Mouse (Mus musculus) MEL (cell line): ENCODE data around the gene Nrn1. TPM values are rescaled to one million over a fixed set of nuclear protein-coding genes. Genes with fewer than 3 reads are reported as not detected.

ENCODE experiments used
- DNase-seq: peaks from one replicate; pipeline ENCODE4 v3.0.0; 2011; ENCODE audit warnings: low read depth, low spot score
- H3K27ac ChIP-seq: 2 replicates; pipeline ENCODE4 v1.5.1; 2012; ENCODE audit warnings: low read depth, mild to moderate bottlenecking, control low read depth, low read length, moderate library complexity; ENCODE audit not compliant: control insufficient read depth
- H3K27me3 ChIP-seq, 2 experiments: fragments of 150-350 bp in 1 of 2; sonication (generic) in 1 of 2; 2 replicates each; pipeline ENCODE4 v1.6.1; 2012; ENCODE audit warnings: low read length in 2 of 2, mild to moderate bottlenecking in 2 of 2, improper control_type of control experiment in 1 of 2, moderate library complexity in 1 of 2; ENCODE audit not compliant: insufficient read depth in 2 of 2, control insufficient read depth in 1 of 2
- H3K36me3 ChIP-seq, 2 experiments: 2 replicates each; pipeline ENCODE4 v1.6.1; 2012 to 2014; ENCODE audit warnings: low read length in 2 of 2, improper control_type of control experiment in 1 of 2, inconsistent platforms in 1 of 2, mild to moderate bottlenecking in 1 of 2; ENCODE audit not compliant: insufficient read depth in 2 of 2, control insufficient read depth in 1 of 2
- H3K4me1 ChIP-seq, 2 experiments: fragments of 150-350 bp in 1 of 2; sonication (generic) in 1 of 2; 2 replicates each; pipeline ENCODE4 v1.6.1; 2012; ENCODE audit warnings: low read length in 2 of 2, improper control_type of control experiment in 1 of 2, mild to moderate bottlenecking in 1 of 2; ENCODE audit not compliant: insufficient read depth in 2 of 2, control insufficient read depth in 1 of 2
- H3K4me3 ChIP-seq, 2 experiments: fragments of 150-350 bp in 1 of 2; sonication (generic) in 1 of 2; 2 replicates each; pipeline ENCODE4 v1.5.1; 2012; ENCODE audit warnings: low read depth in 2 of 2, low read length in 2 of 2, mild to moderate bottlenecking in 2 of 2, moderate library complexity in 2 of 2, control low read depth in 1 of 2, improper control_type of control experiment in 1 of 2; ENCODE audit not compliant: control insufficient read depth in 1 of 2, insufficient read depth in 1 of 2
- H3K79me2 ChIP-seq: 2 replicates; pipeline ENCODE4 v1.6.1; 2012; ENCODE audit warnings: mild to moderate bottlenecking, low read length, moderate library complexity; ENCODE audit not compliant: control insufficient read depth, poor library complexity, insufficient read depth
- H3K9ac ChIP-seq: 2 replicates; pipeline ENCODE4 v1.6.1; 2012; ENCODE audit warnings: low read depth, mild to moderate bottlenecking, control low read depth, low read length, moderate library complexity; ENCODE audit not compliant: control insufficient read depth, poor library complexity, severe bottlenecking
- H3K9me3 ChIP-seq: fragments of 150-350 bp; sonication (generic); replicated peaks from 2 replicates; pipeline ENCODE4 v1.6.1; 2012; ENCODE audit warnings: mild to moderate bottlenecking, low read length, improper control_type of control experiment, moderate library complexity; ENCODE audit not compliant: insufficient read depth
- BHLHE40 ChIP-seq: IDR thresholded peaks from 2 replicates; pipeline ENCODE4 v1.6.1; 2012; ENCODE audit warnings: low read depth, mild to moderate bottlenecking, inconsistent platforms, low read length, improper control_type of control experiment, borderline replicate concordance
- CHD1 ChIP-seq: IDR thresholded peaks from 2 replicates; pipeline ENCODE4 v1.6.1; 2012; ENCODE audit warnings: low read depth, mild to moderate bottlenecking, inconsistent platforms, low read length, improper control_type of control experiment
- CTCF ChIP-seq, 3 experiments: IDR thresholded peaks in 2 of 3; conservative IDR thresholded peaks in 1 of 3; 2 replicates each; pipeline ENCODE4 v1.5.1; 2011 to 2012; ENCODE audit warnings: low read length in 3 of 3, low read depth in 2 of 3, mild to moderate bottlenecking in 2 of 3, improper control_type of control experiment in 1 of 3, inconsistent platforms in 1 of 3, mixed read lengths in 1 of 3, moderate library complexity in 1 of 3; ENCODE audit not compliant: control insufficient read depth in 1 of 3, insufficient read depth in 1 of 3, poor library complexity in 1 of 3, severe bottlenecking in 1 of 3
- E2F4 ChIP-seq: IDR thresholded peaks from 2 replicates; pipeline ENCODE4 v1.6.1; 2011; ENCODE audit warnings: low read depth, low read length, improper control_type of control experiment, borderline replicate concordance
- EP300 ChIP-seq, 2 experiments: IDR thresholded peaks; 2 replicates each; pipeline ENCODE4 v1.6.1; 2011; ENCODE audit warnings: improper control_type of control experiment in 2 of 2, low read length in 2 of 2, low read depth in 1 of 2, mild to moderate bottlenecking in 1 of 2
- ETS1 ChIP-seq: IDR thresholded peaks from 2 replicates; pipeline ENCODE4 v1.6.1; 2012; ENCODE audit warnings: low read depth, mild to moderate bottlenecking, inconsistent platforms, low read length, improper control_type of control experiment, moderate library complexity
- GABPA ChIP-seq: IDR thresholded peaks from 2 replicates; pipeline ENCODE4 v1.6.1; 2012; ENCODE audit warnings: low read depth, mild to moderate bottlenecking, inconsistent platforms, low read length, improper control_type of control experiment, moderate library complexity
- HCFC1 ChIP-seq: IDR thresholded peaks from 2 replicates; pipeline ENCODE4 v1.6.1; 2012; ENCODE audit warnings: low read depth, mild to moderate bottlenecking, inconsistent platforms, low read length, improper control_type of control experiment, moderate library complexity
- MAFK ChIP-seq: IDR thresholded peaks from 2 replicates; pipeline ENCODE4 v1.6.1; 2011; ENCODE audit warnings: low read depth, mild to moderate bottlenecking, low read length, improper control_type of control experiment, borderline replicate concordance
- MAX ChIP-seq: IDR thresholded peaks from 2 replicates; pipeline ENCODE4 v1.6.1; 2011; ENCODE audit warnings: low read length, improper control_type of control experiment
- MXI1 ChIP-seq: IDR thresholded peaks from 2 replicates; pipeline ENCODE4 v1.6.1; 2011; ENCODE audit warnings: mild to moderate bottlenecking, low read depth, low read length, improper control_type of control experiment
- NELFE ChIP-seq: IDR thresholded peaks from 2 replicates; pipeline ENCODE4 v1.6.1; 2011; ENCODE audit warnings: low read depth, low read length, improper control_type of control experiment
- NRF1 ChIP-seq: IDR thresholded peaks from 2 replicates; pipeline ENCODE4 v1.6.1; 2014; ENCODE audit warnings: low read depth, mild to moderate bottlenecking, inconsistent platforms, low read length, improper control_type of control experiment, moderate library complexity; ENCODE audit not compliant: poor library complexity, insufficient read depth, severe bottlenecking
- POLR2A ChIP-seq, 2 experiments: IDR thresholded peaks; 2 replicates each; pipeline ENCODE4 v1.6.1; 2011 to 2012; ENCODE audit warnings: low read length in 2 of 2, mild to moderate bottlenecking in 2 of 2, control low read depth in 1 of 2, improper control_type of control experiment in 1 of 2, low read depth in 1 of 2, moderate library complexity in 1 of 2; ENCODE audit not compliant: control insufficient read depth in 1 of 2, insufficient read depth in 1 of 2, poor library complexity in 1 of 2
- POLR2AphosphoS2 ChIP-seq: IDR thresholded peaks from 2 replicates; pipeline ENCODE4 v1.6.1; 2011; ENCODE audit warnings: low read length, improper control_type of control experiment
- POLR2AphosphoS5 ChIP-seq: IDR thresholded peaks from 2 replicates; pipeline ENCODE4 v1.6.1; 2012; ENCODE audit warnings: low read depth, borderline replicate concordance, mild to moderate bottlenecking, inconsistent platforms, low read length, moderate library complexity, mixed read lengths
- RAD21 ChIP-seq: IDR thresholded peaks from 2 replicates; pipeline ENCODE4 v1.6.1; 2011; ENCODE audit warnings: mild to moderate bottlenecking, low read depth, low read length, improper control_type of control experiment
- SIN3A ChIP-seq: IDR thresholded peaks from 2 replicates; pipeline ENCODE4 v1.6.1; 2012; ENCODE audit warnings: low read length, improper control_type of control experiment, inconsistent platforms
- SMC3 ChIP-seq: IDR thresholded peaks from 2 replicates; pipeline ENCODE4 v1.6.1; 2011; ENCODE audit warnings: low read depth, low read length, improper control_type of control experiment
- TAL1 ChIP-seq: IDR thresholded peaks from 2 replicates; pipeline ENCODE4 v1.6.1; 2012; ENCODE audit warnings: mild to moderate bottlenecking, inconsistent platforms, low read length, moderate library complexity, mixed read lengths
- TCF12 ChIP-seq: IDR thresholded peaks from 2 replicates; pipeline ENCODE4 v1.6.1; 2014; ENCODE audit warnings: low read depth, mild to moderate bottlenecking, inconsistent platforms, low read length, improper control_type of control experiment, moderate library complexity
- UBTF ChIP-seq: IDR thresholded peaks from 2 replicates; pipeline ENCODE4 v1.6.1; 2012; ENCODE audit warnings: low read depth, mild to moderate bottlenecking, inconsistent platforms, low read length, improper control_type of control experiment, moderate library complexity, borderline replicate concordance; ENCODE audit not compliant: insufficient read depth
- ZC3H11A ChIP-seq: IDR thresholded peaks from 2 replicates; pipeline ENCODE4 v1.6.1; 2012; ENCODE audit warnings: low read depth, mild to moderate bottlenecking, inconsistent platforms, low read length, improper control_type of control experiment
- ZKSCAN1 ChIP-seq: IDR thresholded peaks from 2 replicates; pipeline ENCODE4 v1.6.1; 2012; ENCODE audit warnings: low read depth, mild to moderate bottlenecking, inconsistent platforms, low read length, improper control_type of control experiment, moderate library complexity
- polyA plus RNA-seq, 2 experiments: library from polyadenylated mRNA; stranded (reverse) in 1 of 2; unstranded in 1 of 2; fragments of >175 nt in 1 of 2; fragments of >200 nt in 1 of 2; gene quantifications; 2 replicates each; pipeline versions ENCODE4 v1.2.1 to v1.2.4; 2012; ENCODE audit warnings: low replicate concordance in 2 of 2, low read depth in 1 of 2; ENCODE audit not compliant: insufficient read length in 2 of 2, insufficient read depth in 1 of 2, missing spikeins in 1 of 2
- total RNA-seq: library from RNA; depleted of rRNA; stranded (reverse); fragments of 300-350 nt; gene quantifications from 2 replicates; pipeline ENCODE4 v1.2.3, GENCODE M21; 2012

The Nrn1 gene
- total and polyA plus RNA-seq, 3 experiments: not detected

- H3K27ac ChIP-seq: no peak overlapping the region
- H3K79me2 ChIP-seq: no peaks in the 10 kb centered on the region
- H3K9ac ChIP-seq: no peak overlapping the region
- no peaks in the 10 kb centered on the region for H3K4me1 ChIP-seq
- H3K36me3 ChIP-seq: no peaks in the 10 kb centered on the region
- H3K9me3 ChIP-seq: no peaks in the 10 kb centered on the region
- H3K27me3 ChIP-seq: no peaks in the 10 kb centered on the region
- no peak for TF ChIP-seq MXI1
- no peak for TF ChIP-seq NELFE
- TF ChIP-seq MAX: no peak
- TF ChIP-seq POLR2AphosphoS5: no peak
- no peak for TF ChIP-seq TAL1
- no peak for TF ChIP-seq ZC3H11A
- no peak for TF ChIP-seq GABPA
- no peak for TF ChIP-seq RAD21
- TF ChIP-seq POLR2A (IDR thresholded peaks at IDR 0.05; ENCODE audit: control insufficient read depth in 1 of 2, insufficient read depth in 1 of 2, low read depth in 1 of 2, low read length in 2 of 2, poor library complexity in 1 of 2): no peak
- TF ChIP-seq POLR2AphosphoS2: no peak
- no peak for TF ChIP-seq TCF12
- TF ChIP-seq BHLHE40: no peak
- no peak for TF ChIP-seq HCFC1
- TF ChIP-seq CTCF (IDR thresholded peaks at IDR 0.05 in 2 of 3, conservative IDR thresholded peaks at IDR 0.05 in 1 of 3; ENCODE audit: control insufficient read depth in 1 of 3, insufficient read depth in 1 of 3, low read depth in 2 of 3, low read length in 3 of 3, poor library complexity in 1 of 3, severe bottlenecking in 1 of 3): no peak
- TF ChIP-seq MAFK: no peak
- no peak for TF ChIP-seq NRF1
- no peak for DNase-seq
- H3K4me3 ChIP-seq: no peak overlapping the region
These were observed 31.9 kb upstream of the Nrn1 start for GRCm38 (mm10) chr13:36766801-36767200.

- H3K4me3 ChIP-seq: no peak overlapping the region
- no peak overlapping the region for H3K9ac ChIP-seq
- no peaks in the 10 kb centered on the region for H3K4me1 ChIP-seq
- H3K9me3 ChIP-seq: no peaks in the 10 kb centered on the region
- no peaks in the 10 kb centered on the region for H3K36me3 ChIP-seq
- DNase-seq: no peak
- TF ChIP-seq BHLHE40: no peak
- no peak for TF ChIP-seq ETS1
- no peak for TF ChIP-seq EP300 (IDR thresholded peaks at IDR 0.05; ENCODE audit: low read depth in 1 of 2, low read length in 2 of 2)
- no peak for TF ChIP-seq CTCF (IDR thresholded peaks at IDR 0.05 in 2 of 3, conservative IDR thresholded peaks at IDR 0.05 in 1 of 3; ENCODE audit: control insufficient read depth in 1 of 3, insufficient read depth in 1 of 3, low read depth in 2 of 3, low read length in 3 of 3, poor library complexity in 1 of 3, severe bottlenecking in 1 of 3)
- TF ChIP-seq SMC3: no peak
- no peak for TF ChIP-seq HCFC1
- no peak for TF ChIP-seq E2F4
- no peak for TF ChIP-seq POLR2AphosphoS2
- TF ChIP-seq MXI1: no peak
- no peak for TF ChIP-seq ZKSCAN1
- TF ChIP-seq CHD1: no peak
- TF ChIP-seq SIN3A: no peak
- no peak for TF ChIP-seq UBTF
- TF ChIP-seq, all 39 proteins: peak for 0
- no peak overlapping the region for H3K27ac ChIP-seq
- no peaks in the 10 kb centered on the region for H3K27me3 ChIP-seq
- H3K79me2 ChIP-seq: no peaks in the 10 kb centered on the region
These were observed 16.9 kb upstream of the Nrn1 start for GRCm38 (mm10) chr13:36751861-36752260.
